In genomic region chr2:118761358-118761757, GRCm38 (mm10) we compare ENCODE assay signal across 9 mouse cellular contexts. TPM values are rescaled to one million over a fixed set of nuclear protein-coding genes. Genes with fewer than 3 reads are reported as not detected.
A peak's percentile ranks its signal among the peaks of the same experiment; 100 is the strongest.
DNase-seq lines count a peak whose midpoint lies in the region; ATAC-seq and TF ChIP-seq lines count a peak whose summit lies in the region.
"Had no signal": no experiment of that assay in that cellular context is flagged by ENCODE, and none has a peak within 500 bp of the region (broad histone marks: within the 10 kb centered on the region; RNA-seq: fewer than 3 reads in every experiment).

No protein-coding gene starts in this region.

- H3K9ac ChIP-seq in lung, embryonic 14.5 days = peak overlapping the region; percentile 47
- H3K9ac ChIP-seq in embryonic facial prominence, embryonic 14.5 days (ENCODE audit: low read depth, low read length) = peak overlapping the region; percentile 54
- H3K9ac ChIP-seq in intestine, embryonic 15.5 days = peak overlapping the region; percentile 42; the same call in 1 of the 2 replicates

- peaks cover 30% of the 10 kb centered on the region for H3K4me1 ChIP-seq in lung, embryonic 14.5 days (ENCODE audit: insufficient read depth)
- peaks cover 22% of the 10 kb centered on the region for H3K4me1 ChIP-seq in embryonic facial prominence, embryonic 14.5 days (ENCODE audit: control insufficient read depth, insufficient read depth, low read length)
- peaks cover 45% of the 10 kb centered on the region for H3K4me1 ChIP-seq in intestine, embryonic 15.5 days (replicated peaks)
- peaks cover 52% of the 10 kb centered on the region for H3K4me1 ChIP-seq in olfactory bulb, adult 2 months (ENCODE audit: control insufficient read depth, insufficient read depth, low read length)

- TF ChIP-seq POLR2A in olfactory bulb, adult 2 months (IDR thresholded peaks at IDR 0.05; ENCODE audit: insufficient read depth, low read depth, low read length) = no peak

- ATAC-seq in lung, embryonic 14.5 days (ENCODE audit: insufficient read depth) = no peak
- no peak for ATAC-seq in embryonic facial prominence, embryonic 14.5 days (ENCODE audit: low read depth)
- ATAC-seq in intestine, embryonic 15.5 days = no peak
- ATAC-seq in megakaryocyte progenitor cell, adult 5-6 weeks (replicated peaks; ENCODE audit: poor library complexity) = no peak

- H3K36me3 ChIP-seq in lung, embryonic 14.5 days (ENCODE audit: insufficient read depth) = no peaks in the 10 kb centered on the region
- H3K36me3 ChIP-seq in embryonic facial prominence, embryonic 14.5 days (ENCODE audit: control insufficient read depth, insufficient read depth, low read length) = no peaks in the 10 kb centered on the region
- no peaks in the 10 kb centered on the region for H3K36me3 ChIP-seq in intestine, embryonic 15.5 days

- peak; percentile 54 for TF ChIP-seq CTCF in lung, embryonic 14.5 days (IDR thresholded peaks at IDR 0.05; ENCODE audit: low read depth)
- TF ChIP-seq CTCF in olfactory bulb, adult 2 months (IDR thresholded peaks at IDR 0.05; ENCODE audit: insufficient read depth, low read depth, low read length) = peak; percentile 32; the same call in 1 of the 2 replicates

- H3K4me3 ChIP-seq in lung, embryonic 14.5 days (ENCODE audit: low read depth, low read length) = peak overlapping the region; percentile 24; the same call in 1 of the 2 replicates
- H3K4me3 ChIP-seq in embryonic facial prominence, embryonic 14.5 days (ENCODE audit: low read depth, low read length) = no peak overlapping the region
- 0 out of 2 replicates have a peak overlapping the region, but pooled peaks have one; percentile 22 for H3K4me3 ChIP-seq in intestine, embryonic 15.5 days (replicated peaks)
- peak overlapping the region; percentile 43 for H3K4me3 ChIP-seq in olfactory bulb, adult 2 months (ENCODE audit: insufficient read depth, low read depth, low read length)

- no peaks in the 10 kb centered on the region; the same call in 1 of the 2 replicates for H3K27me3 ChIP-seq in lung, embryonic 14.5 days (ENCODE audit: insufficient read depth, low read length)
- H3K27me3 ChIP-seq in embryonic facial prominence, embryonic 14.5 days (replicated peaks; ENCODE audit: control insufficient read depth, insufficient read depth, low read length) = no peaks in the 10 kb centered on the region
- no peaks in the 10 kb centered on the region for H3K27me3 ChIP-seq in intestine, embryonic 15.5 days (replicated peaks)

- H3K9me3 ChIP-seq in lung, embryonic 14.5 days (ENCODE audit: low read depth, low read length) = no peaks in the 10 kb centered on the region
- no peaks in the 10 kb centered on the region for H3K9me3 ChIP-seq in embryonic facial prominence, embryonic 14.5 days (ENCODE audit: control insufficient read depth, low read length)
- H3K9me3 ChIP-seq in intestine, embryonic 15.5 days = no peaks in the 10 kb centered on the region

- peak; percentile 31 for DNase-seq in lung, embryonic 14.5 days
- DNase-seq in lung, postnatal 14 days = no peak
- no peak for DNase-seq in embryonic facial prominence, embryonic 14.5 days (ENCODE audit: low spot score)
- DNase-seq in T-cell, adult 2 months (ENCODE audit: low spot score) = no peak
- no peak for DNase-seq in right cerebral cortex, adult 2 months (ENCODE audit: low spot score in 2 of 2)

- 78% methylated on average over 12 of the region's 12 CpGs for WGBS in lung, embryonic 14.5 days
- 77% methylated on average over 12 of the region's 12 CpGs for WGBS in embryonic facial prominence, embryonic 14.5 days
- WGBS in intestine, embryonic 15.5 days = 83% methylated on average over 12 of the region's 12 CpGs
- 74% methylated on average over 12 of the region's 12 CpGs for WGBS in olfactory bulb, adult 2 months

- peak overlapping the region; percentile 96 for H3K27ac ChIP-seq in lung, embryonic 14.5 days (ENCODE audit: low read depth)
- H3K27ac ChIP-seq in embryonic facial prominence, embryonic 14.5 days (replicated peaks; ENCODE audit: low read depth, low read length) = peak overlapping the region; percentile 90
- peak overlapping the region; percentile 93 for H3K27ac ChIP-seq in intestine, embryonic 15.5 days
- H3K27ac ChIP-seq in olfactory bulb, adult 2 months (ENCODE audit: insufficient read depth, low read depth, low read length) = peak overlapping the region; percentile 98

- H3K4me2 ChIP-seq in lung, embryonic 14.5 days = peak overlapping the region; percentile 61
- peak overlapping the region; percentile 53 for H3K4me2 ChIP-seq in embryonic facial prominence, embryonic 14.5 days (ENCODE audit: low read depth, low read length)
- peak overlapping the region; percentile 62 for H3K4me2 ChIP-seq in intestine, embryonic 15.5 days (replicated peaks)

RNA-seq across cellular contexts. Expression of gene Ccdc9b, which starts 1.1 kb away (rescaled TPM):
- 0.50 and 0.55 TPM in 2 replicates for polyA plus RNA-seq in lung, embryonic 14.5 days (2014; fragmentation: Nextera tagmentation; extraction: Ambion mirVana)
- polyA plus RNA-seq in embryonic facial prominence, embryonic 14.5 days (2014; fragmentation: Nextera tagmentation; extraction: Ambion mirVana) = 0.96 and 1.0 TPM in 2 replicates
- 1.1 TPM in 2 replicates for polyA plus RNA-seq in intestine, embryonic 15.5 days (2015; fragmentation: Nextera tagmentation; extraction: Ambion mirVana)
- polyA plus RNA-seq in olfactory bulb, adult 2 months (2012; ENCODE audit: insufficient read depth, insufficient read length, low replicate concordance, missing spikeins) = not detected in 2 replicates
- 0.07 and 0.25 TPM in 2 replicates for total RNA-seq in megakaryocyte progenitor cell, adult 5-6 weeks (2015)
- 0.42 and 0.47 TPM in 2 replicates for total RNA-seq in megakaryocyte progenitor cell, adult 5-6 weeks (2017)

RNA-seq across cellular contexts. Expression of gene Phgr1, which starts 11.2 kb away (rescaled TPM):
- polyA plus RNA-seq in lung, embryonic 14.5 days (2014; fragmentation: Nextera tagmentation; extraction: Ambion mirVana) = not detected in 2 replicates
- polyA plus RNA-seq in embryonic facial prominence, embryonic 14.5 days (2014; fragmentation: Nextera tagmentation; extraction: Ambion mirVana) = 0.35 TPM in 1 of 2 replicates, not detected in the other
- polyA plus RNA-seq in intestine, embryonic 15.5 days (2015; fragmentation: Nextera tagmentation; extraction: Ambion mirVana) = 41.2 and 48.8 TPM in 2 replicates
- not detected in 2 replicates for polyA plus RNA-seq in olfactory bulb, adult 2 months (2012; ENCODE audit: insufficient read depth, insufficient read length, low replicate concordance, missing spikeins)
- total RNA-seq in megakaryocyte progenitor cell, adult 5-6 weeks (2015) = not detected in 2 replicates
- not detected in 2 replicates for total RNA-seq in megakaryocyte progenitor cell, adult 5-6 weeks (2017)
- total RNA-seq: heart, postnatal 10 days had no signal

RNA-seq across cellular contexts. Expression of gene Inafm2, which starts 15.8 kb away (rescaled TPM):
- polyA plus RNA-seq in lung, embryonic 14.5 days (2014; fragmentation: Nextera tagmentation; extraction: Ambion mirVana) = 24.3 and 25.0 TPM in 2 replicates
- polyA plus RNA-seq in embryonic facial prominence, embryonic 14.5 days (2014; fragmentation: Nextera tagmentation; extraction: Ambion mirVana) = 19.1 and 20.7 TPM in 2 replicates
- 21.0 and 23.4 TPM in 2 replicates for polyA plus RNA-seq in intestine, embryonic 15.5 days (2015; fragmentation: Nextera tagmentation; extraction: Ambion mirVana)
- not detected in 2 replicates for polyA plus RNA-seq in olfactory bulb, adult 2 months (2012; ENCODE audit: insufficient read depth, insufficient read length, low replicate concordance, missing spikeins)
- 27.9 and 29.6 TPM in 2 replicates for total RNA-seq in megakaryocyte progenitor cell, adult 5-6 weeks (2015)
- total RNA-seq in megakaryocyte progenitor cell, adult 5-6 weeks (2017) = 17.9 and 20.3 TPM in 2 replicates

RNA-seq across cellular contexts. Expression of gene Disp2, which starts 18.2 kb away (rescaled TPM):
- 0.59 and 0.64 TPM in 2 replicates for polyA plus RNA-seq in lung, embryonic 14.5 days (2014; fragmentation: Nextera tagmentation; extraction: Ambion mirVana)
- polyA plus RNA-seq in embryonic facial prominence, embryonic 14.5 days (2014; fragmentation: Nextera tagmentation; extraction: Ambion mirVana) = 1.4 and 2.3 TPM in 2 replicates
- polyA plus RNA-seq in intestine, embryonic 15.5 days (2015; fragmentation: Nextera tagmentation; extraction: Ambion mirVana) = 2.7 TPM in 2 replicates
- polyA plus RNA-seq in olfactory bulb, adult 2 months (2012; ENCODE audit: insufficient read depth, insufficient read length, low replicate concordance, missing spikeins) = 69.0 TPM in 1 of 2 replicates, not detected in the other
- total RNA-seq in megakaryocyte progenitor cell, adult 5-6 weeks (2015) = not detected in 2 replicates
- not detected in 2 replicates for total RNA-seq in megakaryocyte progenitor cell, adult 5-6 weeks (2017)

RNA-seq across cellular contexts. Expression of gene Plcb2, which starts 33.1 kb away (rescaled TPM):
- polyA plus RNA-seq in lung, embryonic 14.5 days (2014; fragmentation: Nextera tagmentation; extraction: Ambion mirVana) = 1.3 and 1.5 TPM in 2 replicates
- 0.85 and 1.2 TPM in 2 replicates for polyA plus RNA-seq in embryonic facial prominence, embryonic 14.5 days (2014; fragmentation: Nextera tagmentation; extraction: Ambion mirVana)
- 1.2 and 1.6 TPM in 2 replicates for polyA plus RNA-seq in intestine, embryonic 15.5 days (2015; fragmentation: Nextera tagmentation; extraction: Ambion mirVana)
- not detected in 2 replicates for polyA plus RNA-seq in olfactory bulb, adult 2 months (2012; ENCODE audit: insufficient read depth, insufficient read length, low replicate concordance, missing spikeins)
- 71.2 and 80.9 TPM in 2 replicates for total RNA-seq in megakaryocyte progenitor cell, adult 5-6 weeks (2015)
- 61.1 and 70.4 TPM in 2 replicates for total RNA-seq in megakaryocyte progenitor cell, adult 5-6 weeks (2017)

Comparison
In these comparisons a context has a peak if more than half of its experiments do, and no peak if none do; other contexts are left out.
1. RNA of gene Phgr1, which starts 11.2 kb away (polyA plus RNA-seq): 41.2 to 48.8 TPM in intestine, embryonic 15.5 days; 0.35 TPM in embryonic facial prominence, embryonic 14.5 days, not detected in lung, embryonic 14.5 days and not detected in olfactory bulb, adult 2 months; every median in the first group is over 10 times any median in the second.
2. Peak in every context shown above with its lines, with median percentiles within 50 percentile points of each other: H3K27ac ChIP-seq, H3K4me2 ChIP-seq and H3K9ac ChIP-seq.